Mouse (Mus musculus): ENCODE results near the gene Pam.

DNA sequence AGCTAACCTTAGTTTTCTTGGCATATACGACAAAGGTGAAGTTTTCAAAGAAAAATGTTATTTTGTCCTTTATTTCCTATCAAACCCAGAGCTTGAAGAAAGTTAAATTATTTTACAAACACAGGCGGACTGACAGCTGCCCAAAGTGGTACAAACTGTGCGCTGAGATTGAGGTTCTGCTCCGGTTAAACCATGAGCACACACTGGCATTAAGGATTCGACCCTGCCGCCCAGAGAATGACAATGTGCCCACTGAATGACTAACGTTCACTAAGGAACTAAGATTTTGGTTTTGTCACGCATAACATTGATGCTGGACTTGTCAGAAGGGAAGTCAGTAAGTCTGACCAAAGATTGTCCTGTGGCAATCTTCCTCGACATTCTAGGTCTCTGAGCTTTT is 24.0 kb downstream of the Pam start:
- no peak for TF ChIP-seq RAD21 (IDR thresholded peaks at IDR 0.05; ENCODE audit: low read depth, low read length)
- TF ChIP-seq CTCF (IDR thresholded peaks at IDR 0.05 in 2 of 3, conservative IDR thresholded peaks at IDR 0.05 in 1 of 3; ENCODE audit: control insufficient read depth in 1 of 3, insufficient read depth in 1 of 3, low read depth in 2 of 3, low read length in 3 of 3, poor library complexity in 1 of 3, severe bottlenecking in 1 of 3): no peak
- TF ChIP-seq EP300 (IDR thresholded peaks at IDR 0.05; ENCODE audit: low read depth in 1 of 2, low read length in 2 of 2): no peak
- no peak for TF ChIP-seq NELFE (IDR thresholded peaks at IDR 0.05; ENCODE audit: low read depth, low read length)
- TF ChIP-seq POLR2A (IDR thresholded peaks at IDR 0.05; ENCODE audit: control insufficient read depth in 1 of 2, insufficient read depth in 1 of 2, low read depth in 1 of 2, low read length in 2 of 2, poor library complexity in 1 of 2): no peak
- TF ChIP-seq POLR2AphosphoS2 (IDR thresholded peaks at IDR 0.05; ENCODE audit: low read length): no peak
- no peak for TF ChIP-seq MEF2A (IDR thresholded peaks at IDR 0.05; ENCODE audit: extremely low read depth, insufficient replicate concordance, low read depth, low read length, poor library complexity, severe bottlenecking)
- TF ChIP-seq MAX (IDR thresholded peaks at IDR 0.05; ENCODE audit: low read length): no peak
- no peak for TF ChIP-seq NRF1 (IDR thresholded peaks at IDR 0.05; ENCODE audit: insufficient read depth, low read depth, low read length, poor library complexity, severe bottlenecking)
- no peak for TF ChIP-seq CHD1 (IDR thresholded peaks at IDR 0.05; ENCODE audit: low read depth, low read length)
- TF ChIP-seq CHD2 (IDR thresholded peaks at IDR 0.05; ENCODE audit: low read length): no peak
- no peak for TF ChIP-seq UBTF (IDR thresholded peaks at IDR 0.05; ENCODE audit: borderline replicate concordance, insufficient read depth, low read depth, low read length)
- TF ChIP-seq GATA1 (IDR thresholded peaks at IDR 0.05; ENCODE audit: low read depth, low read length): no peak
